Mouse (Mus musculus): ENCODE results near the gene Ppp1r12b. TPM values are rescaled to one million over a fixed set of nuclear protein-coding genes. Genes with fewer than 3 reads are reported as not detected.

Ppp1r12b gene
- 6.5 TPM for polyA plus RNA-seq (2015; fragmentation: Illumina TruSeq; extraction: RNeasy Lipid Tissue Mini Kit (QIAGEN cat#74804); ENCODE audit: insufficient read depth, low read depth, low replicate concordance)

DNA sequence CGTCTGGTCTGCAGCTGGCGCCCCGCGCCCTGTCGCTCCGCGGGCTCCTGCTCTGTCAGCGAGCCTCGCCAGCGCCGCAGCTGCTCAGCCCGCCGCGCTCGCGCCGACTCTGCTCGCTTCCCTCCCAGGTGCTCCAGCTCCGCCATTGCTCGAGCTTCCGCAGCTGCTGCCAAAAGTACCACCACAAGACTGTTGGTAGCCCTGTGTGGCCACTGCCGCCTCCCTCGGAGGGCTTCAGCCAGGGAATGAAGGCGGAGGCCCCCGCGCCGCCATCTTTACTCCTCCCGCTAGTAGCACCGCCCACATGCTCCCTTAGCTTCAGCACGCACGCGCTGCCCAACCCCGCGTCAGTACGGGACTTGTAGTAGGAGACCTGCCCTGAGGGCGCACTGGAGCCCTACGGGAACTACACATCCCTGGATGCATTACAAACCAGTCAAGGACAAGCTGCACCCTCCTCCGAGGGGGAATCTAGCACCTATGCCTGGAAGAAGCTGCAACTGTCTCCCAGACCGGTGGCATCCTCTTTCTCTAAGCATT lies at the start of gene Ppp1r12b:
TSS of gene Ppp1r12b (minus strand) at position 306 of the 540 bp plus-strand sequence.

DNA sequence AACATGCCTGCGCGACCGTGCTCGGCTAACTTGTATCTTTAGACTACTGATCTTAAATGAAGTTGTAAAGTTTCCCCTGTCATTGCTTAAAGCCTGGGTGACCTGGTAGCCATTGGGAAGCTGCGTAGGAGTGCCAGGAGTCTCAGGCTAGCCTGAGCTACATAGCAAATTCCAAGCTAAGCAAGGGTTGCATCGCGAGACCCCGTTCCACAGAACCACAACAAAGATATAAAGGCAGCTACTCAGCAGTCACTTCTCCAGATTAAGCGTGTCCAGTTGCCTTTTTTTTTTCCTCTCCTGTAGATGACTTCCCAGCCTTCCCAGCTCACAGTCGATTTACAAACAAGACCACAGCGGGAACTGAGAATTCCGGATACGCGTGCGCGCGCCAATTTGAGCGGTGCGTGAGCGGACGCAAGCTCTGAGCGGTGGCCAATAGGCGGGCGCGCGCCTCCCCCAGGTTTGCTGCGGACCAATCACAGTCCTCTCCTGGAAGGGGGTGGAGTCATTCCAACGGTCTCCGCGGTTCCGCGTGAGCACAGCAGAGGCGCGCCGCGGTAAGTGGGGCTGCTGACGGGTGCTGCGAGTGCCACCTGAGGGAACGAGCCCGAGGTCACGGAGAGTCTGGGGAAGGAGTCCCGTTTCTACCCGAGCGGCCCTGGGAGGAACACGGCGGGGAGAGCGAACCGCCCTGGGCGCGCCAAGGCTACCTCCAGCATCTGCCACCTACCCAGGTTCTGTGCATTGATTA lies 6.5 kb upstream of the Ppp1r12b start, which contains the start of gene Ube2t:
TSS of gene Ube2t (plus strand) at position 513 of the 751 bp plus-strand sequence.

Other genes with a start within 250 kb of the Ppp1r12b start
- not detected for gene Ube2t, start 6.6 kb upstream of the Ppp1r12b start, polyA plus RNA-seq (2015; fragmentation: Illumina TruSeq; extraction: RNeasy Lipid Tissue Mini Kit (QIAGEN cat#74804); ENCODE audit: insufficient read depth, low read depth, low replicate concordance)
- not detected for gene Lgr6, start 149.3 kb upstream of the Ppp1r12b start, polyA plus RNA-seq (2015; fragmentation: Illumina TruSeq; extraction: RNeasy Lipid Tissue Mini Kit (QIAGEN cat#74804); ENCODE audit: insufficient read depth, low read depth, low replicate concordance)
- gene Ptpn7, start 176.8 kb upstream of the Ppp1r12b start, polyA plus RNA-seq (2015; fragmentation: Illumina TruSeq; extraction: RNeasy Lipid Tissue Mini Kit (QIAGEN cat#74804); ENCODE audit: insufficient read depth, low read depth, low replicate concordance): 0.26 TPM
- gene Arl8a, start 190.9 kb upstream of the Ppp1r12b start, polyA plus RNA-seq (2015; fragmentation: Illumina TruSeq; extraction: RNeasy Lipid Tissue Mini Kit (QIAGEN cat#74804); ENCODE audit: insufficient read depth, low read depth, low replicate concordance): 12.8 TPM
- gene Gpr37l1, start 211.7 kb upstream of the Ppp1r12b start, polyA plus RNA-seq (2015; fragmentation: Illumina TruSeq; extraction: RNeasy Lipid Tissue Mini Kit (QIAGEN cat#74804); ENCODE audit: insufficient read depth, low read depth, low replicate concordance): 1.1 TPM